Mouse (Mus musculus): ENCODE results near the gene Rilp.

GRCm38 (mm10) chr11:75540209-75540608 is 30.3 kb downstream of the Rilp start:
- TF ChIP-seq CTCF (conservative IDR thresholded peaks at IDR 0.05; ENCODE audit: low read length), result no peak
- TF ChIP-seq NANOG (IDR thresholded peaks at IDR 0.05; ENCODE audit: borderline replicate concordance, low read length), result no peak

All from E14TG2a.4 (cell line).